Mouse (Mus musculus): ENCODE results near the gene Itpripl1. TPM values are rescaled to one million over a fixed set of nuclear protein-coding genes. Genes with fewer than 3 reads are reported as not detected.
"Not testable (repeated sequence)": the region's sequence is repeated elsewhere in the genome, so short reads cannot be mapped to it uniquely, and the experiment has no call there.

Itpripl1 gene
- polyA plus RNA-seq, 1 experiment from 2014 or later = 33.4 TPM

DNA sequence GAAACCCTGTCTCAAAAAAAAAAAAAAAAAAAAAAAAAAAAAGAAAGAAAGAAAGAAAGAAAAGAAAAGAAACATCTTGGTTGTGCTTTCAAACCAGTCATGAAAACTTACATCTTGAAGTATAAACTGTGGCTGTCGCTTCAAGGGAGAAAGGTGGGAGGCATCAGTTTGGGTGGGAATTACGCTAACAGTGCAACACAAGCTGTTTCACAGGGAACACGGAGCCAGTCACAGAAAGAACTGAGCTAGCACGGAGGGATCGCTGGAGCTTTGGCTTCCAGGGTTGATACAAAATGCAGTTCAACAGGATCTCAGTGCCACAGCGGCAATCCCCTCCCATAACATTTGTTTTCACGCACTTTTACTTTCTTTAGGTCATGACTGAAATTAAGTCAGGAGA is 3.2 kb downstream of the Itpripl1 start:
- peaks cover 29% of the 10 kb centered on the region for H3K4me1 ChIP-seq (replicated peaks; ENCODE audit: control insufficient read depth, insufficient read depth, low read length)
- H3K27ac ChIP-seq (ENCODE audit: low read depth, low read length) = no peak overlapping the region
- H3K27me3 ChIP-seq (replicated peaks; ENCODE audit: control insufficient read depth, insufficient read depth, low read length) = no peaks in the 10 kb centered on the region
- peaks cover 3% of the 10 kb centered on the region; the same call in 1 of the 2 replicates for H3K9me3 ChIP-seq (ENCODE audit: control insufficient read depth, low read length)
- DNase-seq (ENCODE audit: low spot score) (no peak), ATAC-seq (replicated peaks; ENCODE audit: low FRiP score) (no peak)
- WGBS = 93% methylated on average over 7 of the region's 7 CpGs
- H3K4me2 ChIP-seq = no peak overlapping the region
- H3K4me3 ChIP-seq (ENCODE audit: low read depth, low read length) = no peak overlapping the region
- H3K9ac ChIP-seq (ENCODE audit: low read depth, low read length) = no peak overlapping the region
- peaks cover 26% of the 10 kb centered on the region for H3K36me3 ChIP-seq (ENCODE audit: control insufficient read depth, insufficient read depth, low read length)

DNA sequence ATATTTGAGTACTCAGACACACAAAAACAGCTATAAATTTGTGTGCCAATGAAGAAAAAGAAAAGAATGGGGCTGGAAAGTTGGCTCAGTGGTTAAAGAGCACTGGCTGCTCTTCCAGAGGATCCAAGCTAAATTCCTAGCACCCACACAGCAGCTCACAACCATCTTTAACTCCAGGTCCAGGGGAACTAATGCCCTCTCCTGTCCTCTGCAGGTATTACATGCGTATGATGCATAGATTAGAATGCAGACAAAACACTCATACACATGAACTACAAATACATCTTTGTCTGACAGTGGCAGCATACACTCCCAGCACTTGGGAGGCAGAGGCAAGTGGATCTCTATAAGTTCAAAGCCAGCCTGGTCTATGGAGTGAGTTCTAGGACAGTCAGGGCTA is 3.6 kb downstream of the Itpripl1 start:
- Histone ChIP-seq H3K4me1 (replicated peaks; ENCODE audit: control insufficient read depth, insufficient read depth, low read length) (peaks cover 31% of the 10 kb centered on the region), H3K27me3 (replicated peaks; ENCODE audit: control insufficient read depth, insufficient read depth, low read length) (no peaks in the 10 kb centered on the region), H3K27ac (ENCODE audit: low read depth, low read length) (no peak overlapping the region), H3K4me3 (ENCODE audit: low read depth, low read length) (no peak overlapping the region), H3K36me3 (ENCODE audit: control insufficient read depth, insufficient read depth, low read length) (peaks cover 26% of the 10 kb centered on the region), H3K9me3 (ENCODE audit: control insufficient read depth, low read length) (peaks cover 3% of the 10 kb centered on the region; the same call in 1 of the 2 replicates), H3K4me2 (no peak overlapping the region), H3K9ac (ENCODE audit: low read depth, low read length) (no peak overlapping the region)
- 97% methylated on average over 1 of the region's 1 CpGs for WGBS
- no peak for DNase-seq (ENCODE audit: low spot score)
- ATAC-seq (replicated peaks; ENCODE audit: low FRiP score) = no peak

DNA sequence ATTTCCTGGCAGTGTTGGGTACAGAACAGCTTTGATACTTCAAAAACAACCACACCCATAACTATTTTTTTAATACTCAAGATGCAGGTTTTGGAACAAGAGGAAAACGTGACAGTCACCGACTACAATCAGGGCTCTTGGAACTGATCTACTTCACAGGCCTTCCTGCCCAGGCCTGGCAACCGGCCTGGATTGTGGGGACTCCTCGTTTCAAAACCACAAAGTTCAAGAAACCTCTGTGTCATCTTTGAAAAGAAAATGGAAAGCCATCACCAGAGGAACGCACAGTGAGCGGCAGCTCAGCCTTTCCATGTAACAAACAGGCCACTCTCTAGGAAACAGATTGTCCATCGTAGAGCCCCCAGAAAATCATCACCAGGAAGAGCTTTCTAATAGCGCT is 4.1 kb downstream of the Itpripl1 start:
- H3K9ac ChIP-seq (ENCODE audit: low read depth, low read length) = no peak overlapping the region
- H3K36me3 ChIP-seq (ENCODE audit: control insufficient read depth, insufficient read depth, low read length) = peaks cover 26% of the 10 kb centered on the region
- DNase-seq (ENCODE audit: low spot score) (no peak), ATAC-seq (replicated peaks; ENCODE audit: low FRiP score) (no peak)
- H3K4me3 ChIP-seq (ENCODE audit: low read depth, low read length) = no peak overlapping the region
- WGBS = 89% methylated on average over 8 of the region's 8 CpGs
- H3K9me3 ChIP-seq (ENCODE audit: control insufficient read depth, low read length) = peaks cover 3% of the 10 kb centered on the region; the same call in 1 of the 2 replicates
- no peaks in the 10 kb centered on the region for H3K27me3 ChIP-seq (replicated peaks; ENCODE audit: control insufficient read depth, insufficient read depth, low read length)
- H3K27ac ChIP-seq (ENCODE audit: low read depth, low read length) = no peak overlapping the region
- H3K4me1 ChIP-seq (replicated peaks; ENCODE audit: control insufficient read depth, insufficient read depth, low read length) = peaks cover 33% of the 10 kb centered on the region
- no peak overlapping the region for H3K4me2 ChIP-seq

DNA sequence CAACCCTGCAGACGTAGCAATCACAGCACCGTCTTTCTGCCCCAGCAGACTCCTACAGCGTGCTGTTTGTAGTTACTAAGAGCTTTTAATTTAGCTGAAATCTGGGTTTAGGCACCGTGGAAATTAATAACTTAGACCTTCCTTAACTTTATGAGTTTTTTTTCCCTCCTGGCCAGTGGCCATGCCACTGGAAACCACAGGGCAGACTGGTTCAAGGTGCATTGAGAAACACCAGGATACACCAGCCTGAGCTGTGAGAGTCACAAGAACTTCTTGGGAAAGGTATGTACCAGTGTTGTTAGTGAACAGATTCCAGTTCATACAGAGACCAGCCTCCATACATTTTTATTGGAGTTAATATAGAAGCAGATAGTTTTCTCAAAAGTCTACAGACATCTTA is 4.8 kb downstream of the Itpripl1 start:
- H3K9ac ChIP-seq (ENCODE audit: low read depth, low read length) = no peak overlapping the region
- H3K4me2 ChIP-seq = no peak overlapping the region
- no peak overlapping the region for H3K27ac ChIP-seq (ENCODE audit: low read depth, low read length)
- H3K36me3 ChIP-seq (ENCODE audit: control insufficient read depth, insufficient read depth, low read length) = peaks cover 26% of the 10 kb centered on the region
- H3K4me3 ChIP-seq (ENCODE audit: low read depth, low read length) = no peak overlapping the region
- DNase-seq (ENCODE audit: low spot score) (no peak), ATAC-seq (replicated peaks; ENCODE audit: low FRiP score) (no peak)
- WGBS = 87% methylated on average over 4 of the region's 4 CpGs
- H3K27me3 ChIP-seq (replicated peaks; ENCODE audit: control insufficient read depth, insufficient read depth, low read length) = no peaks in the 10 kb centered on the region
- H3K4me1 ChIP-seq (replicated peaks; ENCODE audit: control insufficient read depth, insufficient read depth, low read length) = peaks cover 26% of the 10 kb centered on the region
- peaks cover 3% of the 10 kb centered on the region; the same call in 1 of the 2 replicates for H3K9me3 ChIP-seq (ENCODE audit: control insufficient read depth, low read length)

DNA sequence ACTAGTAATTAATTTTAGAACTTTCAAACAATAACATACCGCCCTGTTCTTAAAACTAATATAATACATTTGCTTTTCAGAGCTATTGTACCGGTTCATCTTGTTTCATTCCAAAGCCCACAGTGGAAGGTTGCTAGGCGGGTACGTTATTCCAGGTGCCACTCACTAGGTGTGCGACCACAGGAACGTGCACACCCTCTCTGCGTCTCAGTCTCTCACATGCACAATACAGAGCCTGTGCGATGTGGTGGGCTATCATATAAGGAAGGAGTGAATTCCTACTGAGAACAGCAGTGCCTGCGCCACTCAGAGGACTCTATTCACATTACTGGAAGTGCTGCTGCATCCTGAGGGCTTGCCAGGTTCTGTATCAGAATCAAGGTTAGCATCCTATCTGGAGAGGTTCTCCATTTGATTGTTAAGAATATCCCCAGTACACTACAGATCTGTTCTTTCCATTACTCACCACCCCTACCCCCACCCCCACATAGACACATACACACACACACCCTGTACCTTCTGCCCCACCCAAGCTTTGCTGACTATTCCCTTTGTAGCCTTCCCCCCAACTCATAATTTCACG is 5.3 kb downstream of the Itpripl1 start:
- DNase-seq (ENCODE audit: low spot score) = no peak
- H3K9me3 ChIP-seq (ENCODE audit: control insufficient read depth, low read length) = peaks cover 3% of the 10 kb centered on the region; the same call in 1 of the 2 replicates
- no peak overlapping the region for H3K27ac ChIP-seq (ENCODE audit: low read depth, low read length)
- H3K9ac ChIP-seq (ENCODE audit: low read depth, low read length) = no peak overlapping the region
- H3K27me3 ChIP-seq (replicated peaks; ENCODE audit: control insufficient read depth, insufficient read depth, low read length) = no peaks in the 10 kb centered on the region
- peaks cover 26% of the 10 kb centered on the region for H3K36me3 ChIP-seq (ENCODE audit: control insufficient read depth, insufficient read depth, low read length)
- H3K4me2 ChIP-seq = no peak overlapping the region
- no peak overlapping the region for H3K4me3 ChIP-seq (ENCODE audit: low read depth, low read length)
- 76% methylated on average over 10 of the region's 10 CpGs for WGBS
- peaks cover 26% of the 10 kb centered on the region for H3K4me1 ChIP-seq (replicated peaks; ENCODE audit: control insufficient read depth, insufficient read depth, low read length)
- no peak for ATAC-seq (replicated peaks; ENCODE audit: low FRiP score)

DNA sequence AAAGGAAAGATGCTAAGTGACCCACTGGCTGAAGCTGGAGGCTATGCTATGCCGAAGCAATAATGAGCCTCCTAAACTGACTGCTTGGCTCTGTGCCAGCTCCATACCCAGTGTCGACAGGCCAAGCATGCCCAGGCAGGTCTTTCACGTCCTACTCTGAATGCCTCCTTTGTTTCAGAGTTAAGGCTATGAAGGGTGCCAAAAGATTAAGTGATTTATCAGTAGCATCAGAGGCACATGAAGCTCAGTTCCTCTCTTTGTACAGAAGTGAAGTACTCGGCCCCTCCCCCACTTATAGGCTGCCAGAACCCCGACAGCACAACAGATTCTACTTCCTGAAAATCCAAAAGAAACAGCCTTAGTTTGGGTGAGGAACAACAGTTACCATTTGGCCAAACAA is 6.3 kb downstream of the Itpripl1 start:
- Histone ChIP-seq H3K9me3 (ENCODE audit: control insufficient read depth, low read length) (peaks cover 3% of the 10 kb centered on the region; the same call in 1 of the 2 replicates), H3K4me3 (ENCODE audit: low read depth, low read length) (no peak overlapping the region), H3K27ac (ENCODE audit: low read depth, low read length) (peak overlapping the region; percentile 32; the same call in 1 of the 2 replicates), H3K4me1 (replicated peaks; ENCODE audit: control insufficient read depth, insufficient read depth, low read length) (peaks cover 29% of the 10 kb centered on the region), H3K27me3 (replicated peaks; ENCODE audit: control insufficient read depth, insufficient read depth, low read length) (no peaks in the 10 kb centered on the region), H3K9ac (ENCODE audit: low read depth, low read length) (no peak overlapping the region), H3K4me2 (peak overlapping the region; percentile 33), H3K36me3 (ENCODE audit: control insufficient read depth, insufficient read depth, low read length) (peaks cover 26% of the 10 kb centered on the region)
- ATAC-seq (replicated peaks; ENCODE audit: low FRiP score) = no peak
- whole genome bisulfite sequencing = 22% methylated on average over 5 of the region's 5 CpGs
- DNase-seq (ENCODE audit: low spot score) = no peak

DNA sequence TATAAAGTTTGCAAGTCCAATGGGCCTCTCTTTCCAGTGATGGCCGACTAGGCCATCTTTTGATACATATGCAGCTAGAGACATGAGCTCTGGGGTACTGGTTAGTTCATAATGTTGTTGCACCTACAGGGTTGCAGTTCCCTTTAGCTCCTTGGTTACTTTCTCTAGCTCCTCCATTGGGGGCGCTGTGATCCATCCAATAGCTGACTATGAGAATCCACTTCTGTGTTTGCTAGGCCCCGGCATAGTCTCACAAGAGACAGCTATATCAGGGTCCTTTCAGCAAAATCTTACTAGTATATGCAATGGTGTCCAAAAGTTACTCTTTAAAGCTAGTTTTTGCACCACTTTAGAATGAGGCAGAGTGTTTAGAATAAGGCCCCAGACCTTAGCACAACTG is 8.0 kb downstream of the Itpripl1 start:
- not testable (repeated sequence) for H3K4me2 ChIP-seq; H3K27ac ChIP-seq (ENCODE audit: low read depth, low read length); ATAC-seq (replicated peaks; ENCODE audit: low FRiP score); H3K27me3 ChIP-seq (replicated peaks; ENCODE audit: control insufficient read depth, insufficient read depth, low read length); H3K9me3 ChIP-seq (ENCODE audit: control insufficient read depth, low read length); DNase-seq (ENCODE audit: low spot score); H3K9ac ChIP-seq (ENCODE audit: low read depth, low read length); H3K4me3 ChIP-seq (ENCODE audit: low read depth, low read length)
- Histone ChIP-seq H3K36me3 (ENCODE audit: control insufficient read depth, insufficient read depth, low read length) (peaks cover 14% of the 10 kb centered on the region), H3K4me1 (replicated peaks; ENCODE audit: control insufficient read depth, insufficient read depth, low read length) (peaks cover 28% of the 10 kb centered on the region)
- WGBS = 26% methylated on average over 2 of the region's 3 CpGs

DNA sequence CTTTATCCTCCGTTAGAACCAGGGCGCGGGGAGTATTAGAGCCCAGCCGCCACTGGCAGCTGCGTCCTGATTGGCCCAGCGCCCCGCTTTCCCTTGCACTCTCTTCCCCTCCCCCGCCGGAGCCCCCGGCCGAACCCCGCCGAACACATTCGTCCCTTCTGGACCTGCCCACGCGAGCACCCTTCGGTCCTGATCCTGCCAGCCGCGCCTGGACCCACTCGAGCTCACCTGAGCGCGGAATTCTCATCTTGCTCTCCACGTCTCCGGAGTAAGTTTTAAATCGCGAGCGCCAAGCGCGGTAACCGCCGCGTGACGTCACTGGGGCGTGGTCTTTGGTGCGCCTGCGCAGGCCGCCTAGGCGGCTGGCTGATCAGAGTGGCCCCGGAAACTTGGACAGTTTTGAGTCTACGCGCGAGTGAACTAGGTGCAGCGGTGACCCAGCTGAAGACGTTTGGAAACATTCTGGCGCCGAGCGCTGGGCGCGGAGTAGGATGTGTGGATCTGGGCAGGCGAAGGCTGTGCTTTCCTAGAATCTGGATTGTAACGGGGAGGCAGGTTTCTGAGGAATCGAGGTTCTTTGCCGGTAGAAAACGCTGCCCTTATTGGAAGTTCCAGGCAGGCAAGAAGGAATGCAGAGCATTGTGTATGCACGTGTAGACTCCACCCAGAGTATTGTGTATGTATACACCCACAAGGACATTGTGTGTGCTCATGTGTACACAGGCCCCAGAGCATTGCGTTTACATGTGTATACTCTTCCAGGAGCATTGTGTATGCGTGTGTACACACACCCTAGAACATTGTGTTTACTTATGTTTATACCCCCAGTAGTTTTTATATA is 9.4 kb downstream of the Itpripl1 start, which contains the start of gene Ncaph:
Gene Ncaph, minus strand, starts transcription at position 334 of the 841 bp plus-strand sequence.
- peaks cover 32% of the 10 kb centered on the region for H3K4me1 ChIP-seq (replicated peaks; ENCODE audit: control insufficient read depth, insufficient read depth, low read length)
- no peaks in the 10 kb centered on the region for H3K9me3 ChIP-seq (ENCODE audit: control insufficient read depth, low read length)
- ATAC-seq (replicated peaks; ENCODE audit: low FRiP score) (peak; percentile 94), DNase-seq (ENCODE audit: low spot score) (peak; percentile 96)
- peaks cover under 1% of the 10 kb centered on the region; the same call in 1 of the 2 replicates for H3K36me3 ChIP-seq (ENCODE audit: control insufficient read depth, insufficient read depth, low read length)
- 1% methylated on average over 57 of the region's 57 CpGs for WGBS
- peak within 1 kb of the TSS; percentile 76 for H3K4me3 ChIP-seq (ENCODE audit: low read depth, low read length)
- peak within 1 kb of the TSS; percentile 94 for H3K27ac ChIP-seq (ENCODE audit: low read depth, low read length)
- peak within 1 kb of the TSS; percentile 78 for H3K9ac ChIP-seq (ENCODE audit: low read depth, low read length)
- peak within 1 kb of the TSS; percentile 86 for H3K4me2 ChIP-seq
- no peaks in the 10 kb centered on the region for H3K27me3 ChIP-seq (replicated peaks; ENCODE audit: control insufficient read depth, insufficient read depth, low read length)

Data from liver, embryonic 11.5 days (tissue).